Mouse (Mus musculus) layer of hippocampus, postnatal 14 days (tissue): ENCODE results near the gene Dap3. TPM values are rescaled to one million over a fixed set of nuclear protein-coding genes. Genes with fewer than 3 reads are reported as not detected.
"Not testable (repeated sequence)": the region's sequence is repeated elsewhere in the genome, so short reads cannot be mapped to it uniquely, and the experiment has no call there.

Experiments
- DNase-seq, 2 experiments: peaks; one replicate each; pipeline ENCODE4 v3.0.0; 2021 to 2022; ENCODE audit warnings: low spot score in 2 of 2, mixed read lengths in 1 of 2
- long read RNA-seq, 2 experiments: library from polyadenylated mRNA; stranded (forward); transcript quantifications; one replicate each; pipeline ENCODE4 v2.0.0; 2021
- total RNA-seq, 2 experiments: library from RNA; stranded (reverse); gene quantifications; 2 replicates each; pipeline ENCODE4 v1.2.3; 2021

Dap3 gene
- 100 to 1,000 TPM; 108 to 116 TPM for total RNA-seq
- long read RNA-seq, experiment 1, full-length matches to known transcripts = 52 of 60 reads
- long read RNA-seq, experiment 1, partial matches to known transcripts = 0 of 60 reads
- long read RNA-seq, experiment 1, other reads (novel, unspliced or antisense) = 8 of 60 reads
- long read RNA-seq, experiment 2, full-length matches to known transcripts = 86 of 106 reads
- long read RNA-seq, experiment 2, partial matches to known transcripts = 5 of 106 reads
- long read RNA-seq, experiment 2, other reads (novel, unspliced or antisense) = 15 of 106 reads

DNA sequence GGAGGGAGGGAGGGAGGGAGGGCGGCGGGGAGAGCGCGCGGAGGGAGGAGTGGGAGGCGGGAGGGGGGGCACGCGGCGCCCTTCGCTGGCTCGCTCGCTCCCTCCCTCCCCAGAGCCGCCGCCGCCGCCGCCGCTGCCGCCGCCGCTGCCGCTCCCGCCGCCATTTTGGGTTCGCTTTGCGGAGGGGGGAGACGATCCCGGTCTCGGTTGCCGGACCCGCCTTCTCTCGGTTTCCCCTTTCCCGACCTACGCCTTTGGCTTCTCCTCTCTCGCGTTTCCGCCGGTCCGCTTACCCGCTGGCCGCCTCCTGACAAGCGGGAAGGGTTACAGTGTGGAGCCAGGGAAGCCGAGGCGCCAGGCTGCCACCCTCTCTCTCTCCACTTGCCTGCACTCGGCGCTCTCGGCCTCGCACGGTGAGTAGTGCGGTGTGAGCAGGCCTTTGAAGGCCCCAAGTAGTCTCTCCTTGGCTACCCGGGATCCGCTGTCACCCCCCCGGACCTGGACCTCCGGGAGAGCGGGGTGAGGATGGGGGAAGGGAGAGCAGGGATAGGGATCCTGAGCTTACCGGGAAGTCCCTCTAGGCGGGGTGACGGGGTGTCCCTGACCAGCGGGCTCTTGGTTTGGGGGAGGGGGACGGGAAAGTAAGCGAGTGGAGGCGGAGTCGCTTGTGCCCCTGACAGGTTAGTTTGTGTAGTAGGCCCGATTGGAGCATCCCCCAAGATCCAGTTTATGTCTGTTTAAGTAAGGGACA, at the start of gene Dap3, which contains the start of gene Ash1l:
Dap3 (minus strand) TSS at position 606 of the 751 bp plus-strand sequence.
Ash1l (plus strand) TSS at position 47 of the 751 bp plus-strand sequence.
- DNase-seq = peak; percentile 71 to 88

DNA sequence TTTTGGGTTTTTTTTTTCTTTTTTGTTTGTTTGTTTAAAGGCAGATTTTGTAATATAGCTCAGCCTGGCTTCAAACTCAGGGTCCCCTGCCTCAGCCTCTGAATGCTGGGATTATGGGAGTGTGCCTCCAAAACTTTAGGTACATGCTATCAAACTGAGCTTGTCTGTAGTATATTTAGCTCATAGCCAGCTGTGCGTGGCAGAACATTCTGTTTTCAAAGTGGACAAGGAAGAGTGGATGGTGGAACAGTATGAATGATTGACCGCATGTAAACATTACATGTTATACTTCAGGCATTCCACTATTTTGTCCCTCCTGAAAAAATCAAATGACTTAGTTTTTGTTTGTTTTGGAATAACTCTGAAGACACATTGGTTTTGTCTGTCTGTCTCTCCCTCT, 41.8 kb upstream of the Dap3 start:
- no peak for DNase-seq

DNA sequence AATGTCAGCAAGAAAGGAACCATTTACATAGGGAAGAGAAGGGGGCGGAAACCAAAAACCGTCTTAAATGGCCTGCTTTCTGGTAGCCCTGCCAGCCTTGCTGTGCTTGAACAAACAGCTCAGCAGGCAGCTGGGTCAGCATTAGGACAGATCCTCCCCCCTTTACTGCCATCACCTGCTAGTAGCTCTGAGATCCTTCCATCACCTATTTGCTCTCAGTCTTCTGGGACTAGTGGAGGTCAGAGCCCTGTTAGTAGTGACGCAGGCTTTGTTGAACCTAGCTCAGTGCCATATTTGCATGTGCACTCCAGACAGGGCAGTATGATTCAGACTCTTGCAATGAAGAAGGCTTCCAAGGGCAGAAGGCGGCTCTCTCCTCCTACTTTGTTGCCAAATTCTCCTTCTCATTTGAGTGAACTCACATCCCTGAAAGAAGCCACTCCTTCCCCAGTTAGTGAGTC, 33.0 kb upstream of the Dap3 start:
- DNase-seq = no peak

DNA sequence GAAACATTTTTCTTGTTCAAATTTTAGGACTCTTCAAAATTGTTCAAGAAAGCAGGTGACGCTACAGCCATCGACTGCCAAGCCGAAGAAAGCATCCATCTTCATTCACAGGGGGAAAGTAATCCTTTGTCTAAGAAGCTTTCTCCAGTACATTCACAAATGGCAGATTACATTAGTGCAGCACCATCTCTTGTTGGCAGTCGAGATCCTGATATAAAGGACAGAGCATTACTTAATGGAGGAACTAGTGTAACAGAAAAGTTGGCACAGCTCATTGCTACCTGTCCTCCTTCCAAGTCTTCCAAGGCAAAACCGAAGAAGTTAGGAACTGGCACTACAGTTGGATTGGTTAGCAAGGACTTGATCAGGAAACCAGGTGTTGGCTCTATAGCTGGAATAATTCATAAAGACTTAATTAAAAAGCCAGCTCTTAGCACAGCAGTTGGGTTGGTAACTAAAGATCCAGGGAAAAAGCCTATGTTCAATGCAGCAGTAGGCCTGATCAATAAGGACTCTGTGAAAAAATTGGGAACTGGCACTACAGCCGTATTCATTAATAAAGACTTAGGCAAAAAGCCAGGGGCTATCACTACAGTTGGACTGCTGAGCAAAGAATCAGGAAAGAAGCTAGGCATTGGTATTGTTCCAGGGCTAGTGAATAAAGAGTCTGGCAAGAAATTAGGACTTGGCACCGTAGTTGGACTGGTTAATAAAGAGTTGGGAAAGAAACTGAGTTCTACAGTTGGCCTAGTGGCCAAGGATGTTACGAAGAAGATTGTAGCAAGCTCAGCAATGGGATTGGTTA, 30.4 kb upstream of the Dap3 start:
- DNase-seq = peak in 1 of 2 experiments; percentile 67

DNA sequence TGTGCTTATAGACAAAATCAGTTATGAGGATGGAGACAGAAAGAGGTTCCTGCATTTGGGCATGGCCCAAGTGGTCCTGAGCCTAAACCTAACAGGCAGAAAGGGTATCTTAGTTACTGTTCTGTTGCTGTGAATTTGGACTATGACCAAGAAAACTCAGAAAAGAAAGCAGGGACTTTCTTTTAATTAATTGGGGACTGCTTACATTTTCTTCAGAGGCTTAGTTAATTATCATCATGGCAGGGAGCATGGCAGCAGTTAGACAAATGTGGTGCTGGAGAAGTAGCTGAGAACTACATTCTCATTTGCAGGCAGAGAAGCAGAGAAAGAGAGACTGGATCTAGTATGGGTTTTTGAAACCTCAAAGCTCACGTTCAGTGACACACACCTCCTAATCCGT, 24.0 kb upstream of the Dap3 start:
- DNase-seq = peak in 1 of 2 experiments; percentile 34

DNA sequence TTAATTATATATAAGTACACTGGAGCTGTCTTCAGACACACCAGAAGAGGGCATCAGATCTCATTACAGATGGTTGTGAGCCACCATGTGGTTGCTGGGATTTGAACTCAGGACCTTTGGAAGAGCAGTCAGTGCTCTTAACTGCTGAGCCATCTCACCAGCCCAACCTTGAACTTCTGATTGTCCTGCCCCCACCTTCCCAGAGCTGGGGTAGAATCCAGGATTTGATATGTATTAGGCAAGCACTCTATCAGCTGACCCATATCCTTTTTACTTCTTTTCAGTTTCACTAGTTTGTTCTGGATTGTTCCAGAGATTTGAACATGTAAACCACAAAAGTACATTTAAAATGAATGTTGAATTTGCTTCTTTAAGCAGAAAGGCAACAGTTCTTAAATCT, 12.2 kb upstream of the Dap3 start:
- not testable (repeated sequence) for DNase-seq

DNA sequence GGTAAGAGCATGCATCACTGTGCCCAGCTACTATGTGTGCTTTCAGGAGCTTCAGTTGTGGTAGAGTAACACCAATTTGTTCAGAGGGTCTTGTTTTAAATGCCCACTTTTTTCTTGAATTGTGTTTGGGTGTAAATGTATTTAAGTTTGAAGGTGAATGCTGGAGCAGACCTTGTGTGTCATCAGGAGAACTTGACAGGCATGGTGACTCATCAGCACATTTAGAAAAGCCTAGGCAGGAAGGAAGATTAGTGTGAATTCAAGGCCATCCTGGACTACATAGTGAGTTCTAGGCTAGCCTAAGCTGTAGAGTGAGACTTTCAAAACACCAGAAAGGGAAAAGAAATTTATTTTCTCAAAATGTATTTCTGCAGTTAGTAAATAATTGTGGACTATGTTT, 2.8 kb upstream of the Dap3 start:
- no peak for DNase-seq

DNA sequence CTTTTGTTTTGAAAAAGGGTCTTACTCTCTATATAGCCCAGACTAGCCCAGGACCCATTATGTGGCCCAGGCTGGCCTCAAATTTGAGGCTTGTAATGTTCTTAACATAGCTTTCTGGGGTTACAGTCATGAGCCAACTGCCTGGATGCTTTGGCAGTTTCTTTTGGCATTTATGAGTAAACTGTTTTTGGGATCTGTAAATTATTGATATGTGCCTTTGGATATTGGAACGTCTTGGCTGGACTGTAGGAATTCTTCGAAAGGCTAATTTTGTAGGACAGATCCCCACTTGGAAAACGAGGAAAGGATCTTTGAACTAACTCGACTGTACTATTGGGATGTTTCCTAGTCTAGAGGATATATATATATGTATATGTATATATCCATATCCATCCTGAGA, 2.3 kb upstream of the Dap3 start:
- no peak for DNase-seq

DNA sequence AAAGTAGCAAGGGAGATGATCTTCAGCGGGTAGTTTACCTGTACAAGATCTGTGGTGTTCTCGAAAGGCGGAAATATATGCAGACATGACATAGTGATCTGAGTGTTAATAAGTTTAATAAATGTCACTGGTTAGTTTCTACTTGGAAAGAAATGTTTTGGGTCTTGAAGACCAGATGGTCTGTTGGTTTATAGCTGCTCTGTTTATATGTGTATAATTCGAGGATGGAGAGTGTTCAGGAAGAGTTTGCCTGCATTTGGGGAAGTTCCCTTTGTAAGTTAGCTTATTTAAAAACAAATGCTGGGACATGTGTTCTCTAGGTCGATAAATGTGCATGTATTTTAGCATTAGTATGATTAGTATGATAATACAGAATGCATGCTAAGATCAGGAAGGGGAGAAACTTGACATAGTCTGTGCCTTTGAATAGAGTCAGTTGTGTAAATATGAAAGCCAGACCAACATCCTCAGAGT, 383 bp upstream of the Dap3 start:
- DNase-seq = no peak

DNA sequence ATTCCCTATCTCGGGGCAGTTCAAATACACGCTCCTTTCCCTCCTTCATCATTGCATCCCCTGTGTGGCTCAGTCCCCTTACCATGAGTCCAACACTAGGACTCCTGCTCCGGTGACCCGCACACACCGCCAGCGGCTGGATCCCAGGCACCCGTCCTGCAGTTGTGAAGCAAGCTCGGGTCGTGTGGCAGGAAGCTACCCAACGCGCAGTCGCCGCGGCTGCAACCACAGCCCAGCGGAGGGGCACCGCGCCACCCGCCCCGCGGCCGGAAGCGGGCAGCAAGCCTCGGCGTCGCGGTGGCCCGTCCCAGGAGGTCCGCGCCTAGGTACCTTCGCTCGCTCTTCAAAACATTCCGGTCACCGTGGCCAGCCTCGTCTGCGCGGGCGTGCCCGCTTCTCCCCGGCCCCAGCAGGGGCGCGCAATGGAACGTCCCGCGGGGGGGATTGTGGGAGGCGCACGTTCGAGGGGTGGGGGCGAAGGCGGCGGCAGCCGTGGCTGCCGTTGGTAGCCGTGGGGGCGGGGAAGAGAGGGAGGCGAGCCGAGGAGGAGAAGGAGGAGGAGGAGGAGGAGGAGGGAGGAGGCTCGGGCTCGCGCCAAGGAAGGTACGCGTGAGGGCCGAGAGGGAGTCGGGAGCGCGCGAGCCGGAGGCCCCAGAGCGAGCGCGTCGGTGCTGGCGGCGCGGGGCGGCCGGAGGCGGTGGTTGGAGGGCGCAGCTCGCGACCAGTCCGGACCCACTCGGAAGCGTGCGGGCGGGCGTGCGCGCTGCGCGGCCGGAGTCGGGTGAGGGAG, 1.0 kb downstream of the Dap3 start:
- peak; percentile 87 to 90 for DNase-seq

DNA sequence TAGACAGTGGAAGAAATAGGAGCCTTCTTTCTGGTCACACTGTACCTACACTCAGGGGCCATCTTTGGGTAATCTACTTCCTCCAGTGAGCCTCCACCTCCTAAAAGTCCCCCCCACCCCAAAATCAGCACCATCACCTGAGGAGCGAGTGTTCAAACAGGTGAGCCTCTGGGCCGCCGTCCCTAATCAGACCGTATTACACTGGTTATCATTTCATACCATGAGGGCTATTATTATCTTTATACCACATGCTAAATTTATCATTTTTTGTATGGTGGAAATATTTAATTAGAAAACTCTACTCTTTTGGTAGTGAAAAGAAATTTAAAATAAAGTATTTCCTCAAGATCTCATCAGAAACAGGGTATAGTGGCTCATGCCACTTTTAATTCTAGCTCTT, 6.9 kb downstream of the Dap3 start:
- no peak for DNase-seq

DNA sequence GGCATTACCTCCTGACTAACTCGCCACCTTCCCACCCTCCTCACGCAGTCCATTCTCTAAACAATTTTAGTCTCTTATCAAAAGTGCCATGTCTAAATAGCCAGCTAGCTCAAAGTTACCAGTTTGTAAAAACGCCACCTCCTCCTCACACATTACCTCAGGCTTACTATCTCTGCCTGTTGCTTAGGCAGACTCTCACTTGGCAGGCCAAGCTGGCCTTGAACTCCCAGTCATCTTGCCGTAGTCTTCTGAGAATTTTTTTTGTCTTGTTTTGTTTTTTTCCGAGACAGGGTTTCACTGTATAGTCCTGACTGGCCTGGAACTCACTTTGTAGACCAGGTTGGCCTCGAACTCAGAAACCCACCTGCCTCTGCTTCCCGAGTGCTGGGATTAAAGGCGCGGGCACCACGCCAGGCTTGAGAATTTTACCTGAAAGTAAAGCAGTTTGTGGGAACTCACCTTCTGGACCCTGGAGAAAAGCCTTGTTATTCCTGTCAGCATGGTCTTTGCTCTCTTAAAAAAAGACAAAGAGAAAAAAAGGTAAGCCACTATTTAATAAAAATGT, 8.6 kb downstream of the Dap3 start:
- no peak for DNase-seq

DNA sequence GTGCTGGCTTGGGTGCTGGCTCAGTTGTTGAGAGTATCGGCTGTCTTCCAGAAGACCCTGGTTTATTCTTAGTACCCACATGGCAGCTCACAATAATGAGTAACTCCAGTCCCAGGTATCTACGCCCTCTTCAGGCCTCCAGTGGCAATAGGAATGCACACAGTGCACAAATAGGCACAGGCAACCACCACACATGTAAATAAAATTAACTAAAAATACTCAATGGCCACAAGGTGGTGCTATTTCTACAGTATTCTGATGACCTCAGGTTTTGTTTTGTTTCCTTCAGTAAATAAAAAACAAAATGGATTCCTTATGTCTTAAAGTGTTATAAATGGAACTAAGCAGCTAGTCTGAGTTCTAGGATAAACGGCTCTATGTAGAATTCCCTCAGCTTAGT, 11.2 kb downstream of the Dap3 start:
- DNase-seq = peak in 1 of 2 experiments; percentile 55

DNA sequence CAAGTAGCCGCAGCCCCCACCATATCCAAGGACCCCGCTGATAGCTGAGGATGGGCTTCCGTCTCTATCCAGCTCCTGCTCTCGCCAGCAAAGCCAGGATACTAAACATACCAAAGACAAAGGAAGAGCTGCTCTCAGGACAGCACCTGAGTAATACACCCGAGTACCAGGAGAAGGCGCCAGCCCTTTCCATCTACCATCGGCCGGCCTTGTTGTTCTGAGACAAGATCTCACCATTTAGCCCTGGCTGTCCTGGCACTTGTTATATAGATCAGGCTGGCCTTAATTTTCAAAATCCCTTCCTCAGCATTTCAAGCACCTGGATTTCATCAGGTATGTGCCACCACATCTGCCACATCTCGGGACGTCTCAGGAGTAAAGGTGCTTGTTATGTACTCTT, 11.9 kb downstream of the Dap3 start:
- DNase-seq = no peak

DNA sequence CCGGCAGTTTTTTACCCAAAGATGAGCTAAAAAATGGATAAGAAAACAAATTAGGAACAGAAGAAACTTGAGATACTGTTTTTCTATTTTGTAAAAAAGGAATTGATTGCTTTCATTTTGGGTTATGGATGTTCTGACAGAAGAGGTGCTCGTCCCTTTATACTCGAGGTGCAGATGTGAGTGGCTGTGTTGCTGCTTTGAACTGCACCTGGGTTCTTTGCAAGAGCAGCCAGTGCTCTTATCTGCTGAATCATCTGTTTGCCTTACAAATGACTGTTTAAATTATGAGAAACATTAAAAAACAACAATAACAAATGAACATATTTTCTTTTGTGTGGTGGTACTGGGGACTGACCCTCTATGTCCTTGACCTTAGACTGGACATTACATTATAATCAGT, 21.5 kb downstream of the Dap3 start:
- DNase-seq = no peak

DNA sequence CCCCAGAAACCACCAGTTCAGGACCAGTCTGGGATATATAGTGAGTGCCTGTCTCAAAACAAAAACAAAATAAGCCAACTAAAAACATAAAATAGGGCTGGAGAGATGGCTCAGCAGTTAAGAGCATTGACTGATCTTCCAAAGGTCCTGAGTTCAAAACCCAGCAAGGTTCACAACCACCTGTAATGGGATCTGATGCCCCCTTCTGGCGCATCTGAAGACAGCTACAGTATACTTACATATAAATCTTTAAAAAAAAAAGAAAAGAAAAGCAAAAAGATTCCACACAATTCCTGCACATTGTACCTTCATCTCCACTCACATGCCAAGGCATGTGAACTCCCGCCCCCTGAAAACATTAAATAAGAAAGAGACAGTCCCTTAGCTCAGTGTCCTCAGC, 25.3 kb downstream of the Dap3 start:
- no peak for DNase-seq

DNA sequence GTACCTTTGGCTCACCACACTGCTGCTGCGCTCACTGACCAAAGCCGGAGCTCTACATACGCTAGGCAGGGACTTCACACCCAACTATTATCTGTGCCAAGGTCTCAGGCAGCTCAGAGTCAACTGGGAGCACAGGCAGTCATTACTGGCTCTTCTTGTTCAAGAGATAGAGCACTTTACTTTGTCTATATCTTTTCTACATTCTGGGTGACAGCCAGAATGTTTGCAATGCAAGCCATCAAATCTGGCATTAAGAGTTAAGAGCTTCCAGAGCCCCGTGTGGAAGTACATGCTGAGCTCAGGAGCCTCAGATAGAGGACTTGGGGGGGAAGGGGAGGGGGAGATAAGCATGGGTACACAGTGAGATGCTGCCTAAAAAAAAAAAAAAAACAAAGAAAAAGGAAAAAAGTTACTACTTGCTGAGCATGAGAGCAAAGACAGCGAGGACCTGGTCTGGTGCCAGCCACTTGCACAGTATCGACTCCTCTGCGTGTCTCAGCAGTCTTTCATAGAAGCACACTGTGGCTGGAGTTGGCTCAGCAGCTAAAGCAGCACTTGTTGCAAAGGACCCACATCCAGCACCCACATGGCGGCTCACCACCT, 26.9 kb downstream of the Dap3 start:
- no peak for DNase-seq

DNA sequence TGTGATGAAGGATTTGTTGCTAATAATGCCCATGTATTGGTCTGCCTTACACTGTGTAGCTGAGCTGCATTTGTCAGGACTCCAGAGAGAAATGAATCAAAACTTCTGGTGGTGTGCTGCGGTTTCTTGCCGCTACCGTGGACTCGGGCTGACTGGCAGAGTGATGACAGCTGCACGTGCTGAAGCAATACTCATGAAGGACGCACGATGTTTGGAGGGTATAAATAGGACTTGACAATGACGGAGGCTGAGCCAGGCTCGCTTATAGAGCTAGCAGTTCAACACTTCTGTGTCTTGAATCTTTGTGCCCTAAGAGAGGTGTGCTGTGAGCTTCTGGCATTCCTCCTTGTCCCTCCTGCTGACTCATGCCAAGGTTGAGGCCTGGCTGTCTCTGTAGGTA, 29.6 kb downstream of the Dap3 start:
- DNase-seq = no peak

DNA sequence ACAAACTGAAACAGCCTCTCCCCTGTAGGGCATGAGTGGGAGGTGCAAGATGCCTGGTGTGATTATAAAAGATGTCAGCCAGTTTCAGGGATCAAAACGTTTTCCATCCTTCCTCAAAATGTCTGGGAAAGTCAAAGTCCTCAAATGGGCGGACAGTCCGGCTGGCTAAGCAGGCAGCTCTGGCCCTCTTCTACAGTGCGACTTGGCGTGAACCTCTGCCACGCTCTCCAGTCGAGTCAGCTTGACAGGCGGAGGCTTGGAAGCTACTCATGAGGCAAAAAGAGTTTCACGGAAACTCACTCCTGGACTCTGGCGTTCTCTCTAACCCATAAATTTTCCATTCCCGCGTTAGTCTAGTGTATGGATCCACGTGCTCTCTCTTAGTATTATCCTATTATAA, 32.0 kb downstream of the Dap3 start:
- DNase-seq = no peak

DNA sequence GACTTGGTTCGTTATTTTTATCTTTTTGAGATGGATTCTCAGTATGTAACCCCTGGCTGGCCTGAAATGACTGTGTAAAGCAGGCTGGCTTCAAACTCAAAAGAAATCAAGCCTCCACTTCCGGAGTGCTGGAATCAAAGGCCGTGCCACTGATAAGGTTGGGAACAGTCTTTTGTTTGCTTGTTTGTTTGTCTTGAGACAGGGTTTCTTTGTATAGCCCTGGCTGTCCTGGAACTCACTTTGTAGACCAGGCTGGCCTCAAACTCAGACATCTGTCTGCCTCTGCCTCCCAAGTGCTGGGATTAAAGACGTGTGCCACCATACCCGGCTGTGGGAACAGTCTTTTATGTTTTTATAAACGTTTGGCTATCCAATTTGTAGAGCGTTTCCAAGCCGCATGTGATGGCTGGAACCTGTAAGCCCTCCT, 36.6 kb downstream of the Dap3 start:
- no peak for DNase-seq
